Mouse (Mus musculus) thymus, adult 2 months (tissue): ENCODE data around the gene Miga2.

Experiments
- CTCF ChIP-seq: fragments of 200-500 bp; IDR thresholded peaks from 2 replicates; pipeline ENCODE4 v1.5.1; 2012; ENCODE audit warnings: mild to moderate bottlenecking, control low read depth, low read length, moderate library complexity, borderline replicate concordance; ENCODE audit not compliant: control insufficient read depth, poor library complexity, insufficient read depth; ENCODE audit errors: extremely low read depth
- POLR2A ChIP-seq: fragments of 200-500 bp; IDR thresholded peaks from 2 replicates; pipeline ENCODE4 v1.6.1; 2012; ENCODE audit warnings: mild to moderate bottlenecking, low read length, control low read depth, moderate library complexity; ENCODE audit not compliant: control insufficient read depth, poor library complexity, insufficient read depth; ENCODE audit errors: extremely low read depth

- TF ChIP-seq CTCF (no peak), POLR2A (no peak)
Measured at GRCm38 (mm10) chr2:30379307-30379706, 15.3 kb downstream of the Miga2 start.
